Mouse (Mus musculus) E14TG2a.4 (cell line): ENCODE measurements around the gene Sphk2.

ENCODE experiments used
- CTCF ChIP-seq: conservative IDR thresholded peaks from 2 replicates; pipeline ENCODE4 v1.5.1; 2014; ENCODE audit warnings: low read length
- NANOG ChIP-seq: IDR thresholded peaks from 2 replicates; pipeline ENCODE4 v1.6.1; 2014; ENCODE audit warnings: borderline replicate concordance, low read length, mixed read lengths

DNA sequence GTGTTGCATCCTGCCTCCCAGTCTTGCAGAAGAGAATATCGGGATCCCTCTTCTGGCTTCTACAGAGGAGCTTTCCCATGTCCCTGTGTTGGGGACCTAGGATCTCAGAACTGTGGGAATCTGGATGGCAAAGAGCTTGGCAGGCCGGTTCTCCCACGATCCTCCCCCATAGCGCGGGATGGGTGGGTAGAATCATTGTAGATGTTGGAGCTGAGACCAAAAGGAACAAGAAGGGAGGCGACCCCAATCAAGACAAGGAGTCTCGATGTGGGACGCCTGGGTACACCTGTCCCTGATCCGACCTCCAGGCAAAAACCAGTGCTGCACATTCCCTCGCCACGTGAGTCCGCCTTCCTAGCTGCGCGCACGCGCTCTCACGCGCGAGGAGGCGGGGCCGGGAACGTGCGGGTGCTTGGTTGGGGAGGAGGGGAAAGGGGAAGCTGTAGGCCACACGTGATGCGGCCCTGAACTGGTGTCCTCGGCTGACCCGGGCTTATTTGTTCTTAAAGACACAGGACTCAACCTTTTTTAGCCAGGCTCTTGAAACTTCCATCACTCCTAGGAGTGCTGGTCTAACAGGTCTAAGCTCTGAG, 10.3 kb downstream of the Sphk2 start:
- TF ChIP-seq CTCF (no peak), NANOG (no peak)
